Mouse (Mus musculus) cerebellum, adult 2 months (tissue): ENCODE data around the gene Gm17190.

ENCODE experiments used
- CTCF ChIP-seq: fragments of 200-500 bp; IDR thresholded peaks from 2 replicates; pipeline ENCODE4 v1.5.1; 2011; ENCODE audit warnings: low read depth, mild to moderate bottlenecking, control low read depth, low read length, moderate library complexity, borderline replicate concordance; ENCODE audit not compliant: insufficient read depth
- POLR2A ChIP-seq: fragments of 200-500 bp; IDR thresholded peaks from 2 replicates; pipeline ENCODE4 v1.6.1; 2011; ENCODE audit warnings: low read length, control low read depth, borderline replicate concordance; ENCODE audit not compliant: insufficient read depth

DNA sequence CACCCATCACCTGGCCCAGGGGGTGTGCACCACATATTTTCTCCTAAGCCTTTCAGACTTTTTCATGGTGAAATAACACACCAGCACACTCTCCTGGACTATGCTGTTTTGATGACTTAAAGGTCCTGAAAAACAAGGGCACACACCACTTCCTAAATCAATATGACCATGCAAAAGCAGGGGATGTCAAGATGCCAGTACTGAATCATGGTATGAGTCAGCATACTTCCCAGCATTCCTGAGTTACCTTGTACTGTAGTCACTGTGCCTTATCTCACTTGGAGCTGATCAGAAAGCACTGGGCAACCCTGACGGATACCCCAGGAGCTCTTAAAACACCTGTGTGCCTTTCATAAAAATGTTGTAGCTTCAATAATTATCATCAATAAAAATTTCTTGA is 42.3 kb upstream of the Gm17190 start:
- TF ChIP-seq CTCF (no peak), POLR2A (no peak)
